Mouse (Mus musculus) brain, embryonic 14.5 days (tissue): Measurements from ENCODE around the gene Enpp3. TPM values are rescaled to one million over a fixed set of nuclear protein-coding genes. Genes with fewer than 3 reads are reported as not detected.

Experiments used
- DNase-seq: peaks from one replicate; pipeline ENCODE4 v3.0.0-alpha.2; 2011; ENCODE audit warnings: low read depth
- CTCF ChIP-seq: fragments of 200-500 bp; IDR thresholded peaks from 2 replicates; pipeline ENCODE4 v1.5.1; 2012; ENCODE audit warnings: inconsistent platforms, mild to moderate bottlenecking, moderate library complexity, borderline replicate concordance; ENCODE audit not compliant: insufficient read depth, insufficient read length; ENCODE audit errors: extremely low read depth
- POLR2A ChIP-seq: fragments of 200-500 bp; IDR thresholded peaks from 2 replicates; pipeline ENCODE4 v1.6.1; 2012; ENCODE audit warnings: mild to moderate bottlenecking, inconsistent platforms, borderline replicate concordance; ENCODE audit not compliant: poor library complexity, insufficient read depth, insufficient read length, severe bottlenecking; ENCODE audit errors: extremely low read depth
- polyA plus RNA-seq: library from polyadenylated mRNA; depleted of rRNA; stranded (reverse); fragments of >200 nt; gene quantifications from 2 replicates; pipeline ENCODE4 v1.2.3, GENCODE M21; 2012

Enpp3 gene
- polyA plus RNA-seq, 1 experiment, result 2.7 TPM

DNA sequence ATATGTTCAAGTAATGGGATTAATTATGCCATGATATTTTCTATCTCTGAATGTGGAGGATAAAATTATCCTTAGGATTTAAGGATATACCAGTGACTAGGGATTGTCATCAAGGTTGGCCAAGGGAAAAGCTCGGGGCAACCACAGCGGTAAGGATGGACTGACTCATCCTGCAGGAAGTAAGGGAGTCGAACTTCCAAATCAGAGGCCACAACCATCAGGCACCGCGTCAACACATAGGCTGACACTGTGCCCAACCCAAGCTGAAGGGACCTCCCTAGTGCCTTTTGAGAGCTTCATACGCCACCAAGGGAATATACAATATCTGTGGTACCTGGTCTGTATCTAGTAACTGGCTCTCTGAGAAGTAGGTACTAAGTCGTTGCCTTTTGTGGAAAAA lies 73.1 kb downstream of the Enpp3 start:
- TF ChIP-seq CTCF (no peak), POLR2A (no peak)
- no peak for DNase-seq

DNA sequence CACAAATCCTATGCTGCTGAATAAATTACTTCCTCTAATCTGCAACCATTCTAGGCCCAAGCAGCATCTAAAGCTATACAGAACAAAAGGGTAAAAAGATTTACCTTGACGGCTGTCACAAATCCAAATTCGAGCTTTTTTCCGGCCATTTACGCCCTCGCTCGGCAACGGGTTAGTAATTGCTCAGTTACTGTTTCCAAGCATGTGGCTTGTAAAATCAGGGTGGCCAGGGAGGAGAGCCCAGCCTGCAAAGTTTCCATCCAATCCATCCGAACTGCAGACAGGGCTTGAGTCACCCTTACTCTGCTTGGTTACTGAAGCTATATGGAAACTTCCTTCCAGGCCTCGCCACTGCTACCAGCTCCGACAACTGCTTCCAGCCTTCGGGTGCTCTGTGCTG lies 74.9 kb downstream of the Enpp3 start:
- TF ChIP-seq POLR2A (no peak), CTCF (no peak)
- peak; percentile 64 for DNase-seq

DNA sequence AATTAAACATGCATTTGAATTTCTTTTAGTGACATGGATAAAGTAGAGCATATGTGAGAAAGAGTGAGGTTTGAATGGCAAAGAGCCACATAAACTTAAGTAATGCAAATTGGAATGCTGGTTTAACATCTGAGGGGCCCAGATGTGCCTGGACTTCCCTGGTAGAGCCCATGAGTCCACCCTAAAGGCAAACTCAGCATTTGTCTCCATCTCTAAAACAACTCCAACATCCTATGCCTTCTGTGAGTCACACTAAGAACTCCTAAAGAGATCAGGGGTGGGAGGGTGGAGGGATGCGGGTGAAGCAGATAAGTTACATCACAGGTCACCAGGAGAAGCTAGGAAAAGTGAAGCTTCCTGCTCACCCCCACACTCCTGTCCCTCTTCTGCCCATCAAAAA lies 76.6 kb downstream of the Enpp3 start:
- no peak for TF ChIP-seq POLR2A
- no peak for TF ChIP-seq CTCF
- no peak for DNase-seq

DNA sequence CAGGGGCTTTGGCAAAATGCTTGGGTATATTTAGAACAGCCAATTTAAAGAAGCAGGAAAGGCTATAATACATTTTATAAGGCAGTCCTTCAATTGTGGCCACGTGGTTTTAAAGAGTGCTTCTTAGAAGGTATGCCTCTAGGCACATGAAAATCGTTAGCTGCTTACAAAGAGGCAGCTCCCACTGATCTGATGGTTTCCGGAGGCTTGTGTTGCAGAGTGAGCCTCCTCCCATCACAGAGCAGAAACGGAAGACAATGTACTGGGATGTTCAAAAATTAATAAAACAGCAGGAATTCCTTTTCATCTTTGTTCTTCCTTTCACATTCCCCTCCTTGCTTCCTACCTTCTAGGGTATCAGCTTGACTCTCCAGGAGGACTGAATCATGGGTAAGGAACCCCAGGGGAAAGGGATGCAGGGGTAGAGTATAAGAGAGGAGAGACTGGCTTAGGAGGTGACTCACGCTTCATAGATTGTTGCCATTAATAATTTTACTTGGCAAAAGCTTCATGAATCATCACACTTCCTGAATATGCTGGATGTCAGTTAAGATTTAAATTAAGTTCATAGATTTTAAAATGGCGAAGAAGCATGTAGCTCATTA lies 77.4 kb downstream of the Enpp3 start:
- TF ChIP-seq POLR2A, result no peak
- no peak for TF ChIP-seq CTCF
- peak; percentile 71 for DNase-seq

DNA sequence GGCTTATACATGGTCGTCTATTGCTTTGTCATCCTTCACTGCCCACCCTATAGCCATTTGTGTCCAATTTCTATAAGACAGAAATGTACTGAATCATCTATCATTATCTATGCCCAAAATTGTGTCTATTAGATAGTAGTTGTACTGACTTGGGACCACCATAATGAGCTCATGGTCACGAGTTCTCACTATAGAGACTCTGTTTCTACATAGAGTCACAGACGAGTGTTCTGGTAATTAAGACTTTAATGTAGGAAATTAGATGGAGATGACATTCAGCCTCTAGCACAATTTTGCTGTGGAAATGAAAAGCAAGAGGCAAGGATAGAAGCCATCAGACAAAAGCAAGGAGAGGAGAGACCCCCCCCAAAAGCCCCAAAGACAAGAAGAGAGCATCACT lies 78.0 kb downstream of the Enpp3 start:
- no peak for DNase-seq
- no peak for TF ChIP-seq POLR2A
- no peak for TF ChIP-seq CTCF

DNA sequence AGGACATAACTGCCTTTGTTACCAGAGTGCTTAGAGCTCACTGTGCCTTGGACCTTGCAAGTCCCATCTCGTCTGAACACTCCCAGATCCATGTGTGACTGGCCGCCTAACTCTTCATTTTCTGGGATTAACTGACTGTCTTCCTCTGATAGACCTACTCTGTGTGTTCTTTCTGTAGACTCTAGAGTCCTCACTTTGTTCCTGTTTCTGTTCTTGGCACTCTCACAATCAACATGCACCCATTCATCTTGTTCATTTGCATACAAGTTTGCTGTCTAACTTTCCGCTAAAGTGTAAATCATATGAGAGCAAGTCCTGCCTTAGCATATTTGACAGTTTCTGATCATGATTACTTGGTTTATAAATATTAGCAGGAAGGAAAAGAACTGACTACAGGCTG lies 79.4 kb downstream of the Enpp3 start:
- TF ChIP-seq POLR2A (no peak), CTCF (no peak)
- no peak for DNase-seq

DNA sequence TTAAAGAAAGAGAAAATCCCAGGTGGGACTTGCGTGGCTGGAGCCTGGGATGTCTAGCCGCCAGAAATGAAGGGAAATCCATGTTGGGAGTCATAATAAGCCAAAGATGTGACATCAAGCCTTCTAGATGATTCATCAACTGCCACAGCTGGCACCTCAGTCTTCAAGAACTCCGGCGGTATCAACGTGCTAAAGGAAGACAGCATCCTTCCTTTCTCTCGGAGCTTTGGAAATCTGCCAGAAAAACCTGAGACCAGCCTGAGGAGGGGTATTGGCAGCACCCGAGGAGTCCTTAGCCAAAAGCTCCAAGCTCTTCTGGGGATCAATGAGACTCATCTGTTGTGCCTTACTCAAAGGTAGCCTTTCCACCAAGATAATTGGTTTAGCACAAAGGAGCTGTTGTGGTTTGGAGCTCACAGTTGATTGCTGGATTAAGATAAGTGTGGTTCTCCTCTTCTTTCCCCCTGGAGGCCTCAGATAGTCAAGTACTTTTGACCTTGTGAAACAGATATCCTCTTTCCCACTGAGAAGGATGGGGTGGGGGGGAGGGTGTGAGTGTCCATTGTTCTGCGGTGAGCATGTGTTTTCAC lies 84.2 kb downstream of the Enpp3 start:
- DNase-seq, result peak; percentile 33
- TF ChIP-seq CTCF (no peak), POLR2A (no peak)

DNA sequence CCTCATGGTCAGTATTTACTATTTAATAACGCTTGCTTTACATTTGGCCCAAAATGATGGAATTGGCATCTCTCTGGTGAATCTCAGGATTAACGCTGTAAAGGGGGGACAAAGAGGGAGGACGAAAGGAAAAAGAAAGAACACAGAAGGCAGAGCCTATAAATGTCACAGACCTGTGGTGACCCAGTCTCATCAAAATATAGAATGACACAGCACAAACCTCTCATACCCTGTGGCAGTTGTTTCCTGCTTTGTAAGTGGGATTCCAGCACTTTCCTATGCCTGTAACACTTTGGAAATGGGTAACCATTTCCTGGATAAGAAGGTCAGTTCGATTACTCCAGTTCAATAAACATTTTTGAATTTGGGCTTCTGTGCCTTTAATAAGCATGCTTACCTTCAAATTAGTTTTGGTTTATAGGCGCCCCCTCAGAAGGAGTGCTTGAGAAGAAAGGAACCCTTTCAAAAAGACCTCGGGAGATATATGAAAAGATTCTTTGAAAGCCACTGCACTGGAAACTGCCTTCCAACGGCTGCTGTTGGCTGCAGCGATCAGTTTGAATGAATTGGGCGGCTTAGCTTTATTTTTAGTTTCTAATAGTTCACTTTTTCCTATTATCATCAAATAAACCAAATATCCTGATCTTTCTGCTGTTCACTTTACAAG lies 87.6 kb downstream of the Enpp3 start:
- TF ChIP-seq POLR2A (no peak), CTCF (no peak)
- DNase-seq, result peak; percentile 67

DNA sequence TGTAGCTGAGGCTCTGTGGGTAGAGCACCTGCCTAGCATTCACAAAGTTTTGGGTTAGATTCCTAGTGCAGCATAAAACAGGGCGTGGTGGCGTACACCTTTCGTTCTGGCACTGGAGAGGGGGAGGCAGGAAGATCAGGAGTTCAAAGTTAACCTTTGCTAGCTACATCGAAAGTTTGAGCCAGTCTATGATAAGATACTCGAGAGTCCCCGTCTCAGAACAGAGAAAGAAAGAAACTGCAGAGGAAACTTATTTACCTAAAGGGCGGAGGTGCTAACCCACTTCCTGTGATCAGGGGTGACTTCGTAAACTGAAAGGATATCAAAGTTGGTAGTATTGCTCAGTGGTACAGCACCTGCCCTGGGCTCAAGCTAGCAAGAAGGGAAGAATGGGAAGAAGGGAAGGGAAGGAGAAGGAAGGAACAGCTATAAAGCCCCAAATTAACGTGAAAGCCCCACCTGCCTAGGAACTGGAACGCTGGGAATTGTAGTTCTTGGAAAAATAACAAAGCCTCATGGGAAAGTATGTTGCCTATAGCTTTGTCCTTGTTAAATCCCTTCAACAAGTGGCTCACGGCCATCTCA lies 88.3 kb downstream of the Enpp3 start:
- DNase-seq, result peak; percentile 65
- no peak for TF ChIP-seq POLR2A
- TF ChIP-seq CTCF, result no peak

DNA sequence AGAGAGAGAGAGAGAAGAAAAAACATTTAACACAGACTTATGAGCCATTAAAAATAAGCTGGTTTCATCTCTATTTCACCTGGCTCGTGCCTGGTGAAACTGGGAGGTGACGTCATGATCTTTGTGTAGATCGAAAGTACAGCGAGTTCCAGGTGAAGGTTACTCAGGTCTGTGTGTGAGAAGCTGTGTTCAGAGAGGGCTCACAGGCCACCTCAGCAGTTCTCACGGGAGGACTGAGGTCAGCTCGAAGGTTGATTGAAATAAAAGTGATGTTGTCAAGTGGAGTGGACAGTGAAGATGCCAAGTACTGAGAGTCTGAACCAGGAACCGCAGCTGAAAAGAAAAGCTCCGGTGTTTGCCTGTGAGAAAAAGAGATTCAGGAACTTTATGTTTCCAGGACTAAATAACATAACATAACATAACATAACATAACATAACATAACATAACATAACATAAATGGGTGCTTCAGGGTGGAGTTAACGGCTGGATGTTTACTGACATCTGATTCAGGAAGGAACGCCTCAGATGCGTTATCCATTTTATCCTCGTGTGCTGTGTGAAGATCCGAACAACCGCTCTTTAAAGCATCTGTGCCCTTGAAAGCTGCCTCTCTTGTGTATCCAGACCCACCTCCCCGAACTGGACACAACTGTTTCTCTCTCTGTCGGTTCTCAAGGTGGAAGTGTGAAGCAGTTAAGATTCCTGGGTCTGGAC lies 88.9 kb downstream of the Enpp3 start:
- TF ChIP-seq CTCF (no peak), POLR2A (no peak)
- no peak for DNase-seq

DNA sequence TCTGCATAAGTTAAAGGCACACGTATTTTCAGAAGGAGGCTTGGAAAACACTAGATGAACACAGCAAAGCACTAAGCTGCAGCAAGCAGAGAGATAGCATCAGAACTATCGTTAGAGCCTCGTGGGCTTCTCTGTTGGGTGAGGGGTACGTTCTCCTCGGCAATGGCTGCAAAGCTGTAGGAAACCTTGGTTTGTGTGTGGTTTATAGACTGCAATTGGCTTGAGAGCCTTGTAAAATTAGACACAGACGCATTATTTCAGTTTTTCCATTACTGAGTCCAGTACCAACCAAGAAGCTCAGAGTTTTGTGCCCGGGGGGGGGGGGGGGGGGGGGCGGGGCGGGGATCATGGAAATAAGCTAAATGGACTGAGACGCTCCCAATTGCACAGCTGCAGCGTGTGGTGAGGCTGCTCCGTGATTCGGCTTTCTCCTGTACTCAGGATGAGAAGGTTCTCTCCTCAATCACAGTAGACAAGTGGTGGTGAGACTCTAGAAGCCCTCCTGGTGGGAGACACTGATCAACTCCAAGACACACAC lies 99.6 kb downstream of the Enpp3 start:
- no peak for TF ChIP-seq CTCF
- no peak for TF ChIP-seq POLR2A
- no peak for DNase-seq
